Mouse (Mus musculus) bone marrow macrophage, adult 2 months (primary cell): ENCODE data around the gene Ptpro.

Source experiments
- CTCF ChIP-seq: IDR thresholded peaks from 2 replicates; pipeline ENCODE4 v1.5.1; 2012; ENCODE audit warnings: low read depth, mild to moderate bottlenecking, low read length, moderate library complexity
- POLR2A ChIP-seq: IDR thresholded peaks from 2 replicates; pipeline ENCODE4 v1.6.1; 2012; ENCODE audit warnings: mild to moderate bottlenecking, low read depth, low read length, borderline replicate concordance

GRCm38 (mm10) chr6:137316358-137316757 lies 64.2 kb downstream of the Ptpro start:
- TF ChIP-seq CTCF, result no peak
- no peak for TF ChIP-seq POLR2A
